Mouse (Mus musculus) stomach, embryonic 14.5 days (tissue): ENCODE data around the gene Cltc. TPM values are rescaled to one million over a fixed set of nuclear protein-coding genes. Genes with fewer than 3 reads are reported as not detected.

ENCODE experiments used
- ATAC-seq: fragments of 200-750 bp; cut with Nextera tagmentation; 2 replicates; pipeline ENCODE4 v1.8.0; 2017; ENCODE audit warnings: low read depth, moderate TSS enrichment; ENCODE audit not compliant: insufficient number of reproducible peaks, insufficient read depth, low FRiP score
- H3K27ac ChIP-seq: fragments of 300-500 bp; sonication (generic); 2 replicates; pipeline ENCODE4 v1.5.1; 2014; ENCODE audit warnings: mild to moderate bottlenecking, low read length, moderate library complexity, mixed read lengths
- H3K27me3 ChIP-seq: fragments of 300-500 bp; sonication (generic); 2 replicates; pipeline ENCODE4 v1.6.1; 2014; ENCODE audit warnings: low read length, control low read depth, mixed read lengths; ENCODE audit not compliant: control insufficient read depth, insufficient read depth
- H3K36me3 ChIP-seq: fragments of 300-500 bp; sonication (generic); 2 replicates; pipeline ENCODE4 v1.6.1; 2014; ENCODE audit warnings: mild to moderate bottlenecking, control low read depth, low read length, moderate library complexity, mixed read lengths; ENCODE audit not compliant: control insufficient read depth, insufficient read depth
- H3K4me1 ChIP-seq: fragments of 300-500 bp; sonication (generic); 2 replicates; pipeline ENCODE4 v1.6.1; 2014; ENCODE audit warnings: low read length, control low read depth, mixed read lengths; ENCODE audit not compliant: control insufficient read depth, insufficient read depth
- H3K4me2 ChIP-seq: fragments of 300-500 bp; sonication (generic); replicated peaks from 2 replicates; pipeline ENCODE4 v1.6.1; 2014; ENCODE audit warnings: low read depth, low read length, control low read depth
- H3K4me3 ChIP-seq: fragments of 300-500 bp; sonication (generic); 2 replicates; pipeline ENCODE4 v1.5.1; 2014; ENCODE audit warnings: low read depth, low read length, control low read depth
- H3K9ac ChIP-seq: fragments of 300-500 bp; sonication (generic); replicated peaks from 2 replicates; pipeline ENCODE4 v1.6.1; 2014; ENCODE audit warnings: low read depth, mild to moderate bottlenecking, control low read depth, low read length, moderate library complexity, mixed read lengths
- H3K9me3 ChIP-seq: fragments of 300-500 bp; sonication (generic); 2 replicates; pipeline ENCODE4 v1.6.1; 2016; ENCODE audit warnings: low read depth, low read length, control low read depth; ENCODE audit not compliant: control insufficient read depth
- WGBS: fragments of 180-500 bp; shearing (Covaris S2); extraction: QIAGEN DNeasy Blood & Tissue Kit; methylation state at CpG from one replicate; pipeline ENCODE4 v1.1.7; 2014; 5-methylcytosine and 5-hydroxymethylcytosine counted together
- polyA plus RNA-seq: library from polyadenylated mRNA; unstranded; fragments of >200 nt; fragmentation: Nextera tagmentation; extraction: Ambion mirVana; gene quantifications from 2 replicates; pipeline ENCODE4 v1.2.1, GENCODE M21; 2014

Cltc gene
- polyA plus RNA-seq, 1 experiment from 2014 or later: 175 TPM

DNA sequence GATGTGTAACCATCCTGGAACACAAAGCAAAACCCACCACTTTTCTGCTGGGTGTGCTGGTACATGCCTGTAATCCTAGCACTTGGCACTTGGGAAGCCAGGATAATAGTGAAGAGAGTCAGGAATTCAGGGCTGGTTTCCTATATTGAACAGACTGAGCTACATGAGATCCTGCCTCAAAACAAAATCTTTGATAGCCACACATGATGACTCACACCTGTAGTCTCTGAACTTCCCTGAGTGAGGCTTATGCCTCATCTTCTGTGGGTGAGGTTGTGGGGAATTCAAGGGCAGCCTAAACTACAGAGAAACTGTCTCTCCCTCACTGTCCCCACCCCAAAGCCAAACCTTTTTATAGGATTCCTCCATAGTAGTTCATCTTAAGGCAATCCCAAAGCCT, 3.0 kb upstream of the Cltc start:
- no peak overlapping the region for H3K4me2 ChIP-seq
- H3K36me3 ChIP-seq: no peaks in the 10 kb centered on the region
- no peaks in the 10 kb centered on the region for H3K27me3 ChIP-seq
- no peak overlapping the region for H3K4me3 ChIP-seq
- ATAC-seq: no peak
- no peak overlapping the region for H3K9ac ChIP-seq
- 0 out of 2 replicates have a peak, but pooled peaks cover 3% of the 10 kb centered on the region for H3K4me1 ChIP-seq
- H3K27ac ChIP-seq: no peak overlapping the region
- H3K9me3 ChIP-seq: no peaks in the 10 kb centered on the region

GRCm38 (mm10) chr11:86759886-86760285, 2.5 kb upstream of the Cltc start:
- Histone ChIP-seq H3K27me3 (no peaks in the 10 kb centered on the region), H3K4me2 (no peak overlapping the region), H3K9me3 (no peaks in the 10 kb centered on the region), H3K4me1 (0 out of 2 replicates have a peak, but pooled peaks cover 4% of the 10 kb centered on the region), H3K4me3 (no peak overlapping the region), H3K36me3 (no peaks in the 10 kb centered on the region), H3K9ac (no peak overlapping the region), H3K27ac (no peak overlapping the region)
- 87% methylated on average over 2 of the region's 2 CpGs for WGBS
- no peak for ATAC-seq

DNA sequence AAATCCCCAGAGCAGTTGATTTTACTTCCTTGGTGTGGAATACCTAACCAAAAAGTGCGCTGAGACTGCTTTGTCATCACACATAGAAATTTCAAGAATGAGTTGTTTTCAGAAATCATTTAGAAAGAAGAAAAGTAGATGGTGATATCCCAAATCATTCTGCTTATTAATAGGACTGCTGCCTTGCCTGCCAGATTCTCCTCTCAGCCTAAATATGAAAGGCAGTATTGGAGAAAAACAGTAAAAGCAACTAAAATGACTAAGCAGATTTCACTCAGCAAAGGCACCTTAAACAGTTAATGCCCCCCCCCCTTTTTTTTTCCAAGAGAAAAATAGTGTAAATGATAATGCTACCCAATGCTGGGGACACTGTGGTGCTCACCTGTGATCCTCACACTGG, 1.9 kb upstream of the Cltc start:
- Histone ChIP-seq H3K27me3 (no peaks in the 10 kb centered on the region), H3K27ac (no peak overlapping the region), H3K4me3 (no peak overlapping the region), H3K4me2 (no peak overlapping the region), H3K9me3 (no peaks in the 10 kb centered on the region), H3K36me3 (no peaks in the 10 kb centered on the region), H3K9ac (no peak overlapping the region), H3K4me1 (0 out of 2 replicates have a peak, but pooled peaks cover 6% of the 10 kb centered on the region)
- ATAC-seq: no peak
- WGBS: 87% methylated on average over 1 of the region's 1 CpGs

DNA sequence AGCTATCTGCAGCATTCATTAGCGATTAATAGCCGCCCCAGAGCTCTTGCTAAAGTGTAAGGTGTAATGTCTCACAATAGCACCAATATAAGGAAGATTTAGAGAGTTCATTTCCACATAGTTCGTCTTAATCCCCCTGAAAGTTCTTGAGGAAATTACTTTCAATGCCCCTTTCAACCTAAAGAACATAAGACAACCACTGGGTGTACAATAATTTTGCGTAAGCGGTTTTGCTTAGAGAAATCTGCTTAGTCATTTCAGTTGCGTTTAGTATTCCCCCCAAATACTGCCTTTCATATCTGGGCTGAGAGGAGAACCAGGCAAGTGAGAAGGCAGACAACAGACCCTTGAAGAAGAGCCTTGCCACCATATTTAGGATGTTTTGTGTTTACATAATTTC, 1.2 kb upstream of the Cltc start:
- Histone ChIP-seq H3K36me3 (no peaks in the 10 kb centered on the region), H3K27me3 (no peaks in the 10 kb centered on the region), H3K9ac (peak overlapping the region; percentile 66), H3K27ac (peak overlapping the region; percentile 97), H3K4me1 (0 out of 2 replicates have a peak, but pooled peaks cover 11% of the 10 kb centered on the region), H3K4me3 (peak overlapping the region; percentile 90), H3K4me2 (peak overlapping the region; percentile 74), H3K9me3 (no peaks in the 10 kb centered on the region)
- WGBS: 32% methylated on average over 6 of the region's 6 CpGs
- no peak for ATAC-seq

DNA sequence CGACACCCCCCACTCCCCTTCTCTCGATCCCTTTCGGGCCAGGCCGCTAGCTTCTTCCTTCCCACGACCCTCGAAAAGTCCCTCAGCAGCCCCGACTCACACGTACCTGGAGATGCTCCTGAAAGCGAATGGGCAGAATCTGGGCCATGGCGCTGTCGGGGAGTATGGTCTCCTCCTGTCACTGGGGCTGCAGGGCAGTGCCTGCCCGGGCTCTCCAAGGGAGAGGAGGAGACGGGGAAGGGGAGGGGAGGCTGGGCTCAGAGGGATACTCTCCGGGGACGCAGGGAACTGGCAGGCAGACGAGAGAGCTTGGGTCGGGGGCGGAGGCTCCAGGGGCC, 254 bp downstream of the Cltc start:
- peak overlapping the region; percentile 90 for H3K9ac ChIP-seq
- ATAC-seq: no peak; the same call in 1 of the 2 replicates

GRCm38 (mm10) chr11:86756156-86757141, 916 bp downstream of the Cltc start:
- Histone ChIP-seq H3K36me3 (no peaks in the 10 kb centered on the region), H3K4me1 (0 out of 2 replicates have a peak, but pooled peaks cover 13% of the 10 kb centered on the region), H3K9ac (peak overlapping the region; percentile 90), H3K27ac (peak overlapping the region; percentile 97), H3K27me3 (no peaks in the 10 kb centered on the region), H3K9me3 (no peaks in the 10 kb centered on the region), H3K4me3 (peak overlapping the region; percentile 90), H3K4me2 (peak overlapping the region; percentile 97)
- WGBS: 2% methylated on average over 31 of the region's 31 CpGs
- ATAC-seq: peak; percentile 11; the same call in 1 of the 2 replicates

More for the DNA sequence above, 254 bp downstream of the Cltc start:
- H3K27me3 ChIP-seq: no peaks in the 10 kb centered on the region
- 0 out of 2 replicates have a peak, but pooled peaks cover 13% of the 10 kb centered on the region for H3K4me1 ChIP-seq
- H3K27ac ChIP-seq: peak overlapping the region; percentile 97
- no peaks in the 10 kb centered on the region for H3K9me3 ChIP-seq
- H3K36me3 ChIP-seq: no peaks in the 10 kb centered on the region
- WGBS: 1% methylated on average over 18 of the region's 18 CpGs
- H3K4me3 ChIP-seq: peak overlapping the region; percentile 90
- peak overlapping the region; percentile 97; the same call in 1 of the 2 replicates for H3K4me2 ChIP-seq

GRCm38 (mm10) chr11:86752404-86752803, 5.0 kb downstream of the Cltc start:
- no peaks in the 10 kb centered on the region for H3K27me3 ChIP-seq
- no peaks in the 10 kb centered on the region for H3K9me3 ChIP-seq

GRCm38 (mm10) chr11:86751010-86751409, 6.4 kb downstream of the Cltc start:
- Histone ChIP-seq H3K4me1 (peaks cover 18% of the 10 kb centered on the region; the same call in 1 of the 2 replicates), H3K9ac (no peak overlapping the region), H3K9me3 (no peaks in the 10 kb centered on the region), H3K4me2 (no peak overlapping the region), H3K36me3 (no peaks in the 10 kb centered on the region), H3K4me3 (no peak overlapping the region), H3K27ac (no peak overlapping the region), H3K27me3 (no peaks in the 10 kb centered on the region)
- WGBS: 95% methylated on average over 1 of the region's 1 CpGs
- no peak for ATAC-seq

More at GRCm38 (mm10) chr11:86752404-86752803, 5.0 kb downstream of the Cltc start:
- Histone ChIP-seq H3K9ac (no peak overlapping the region), H3K4me3 (no peak overlapping the region), H3K36me3 (no peaks in the 10 kb centered on the region), H3K4me2 (no peak overlapping the region), H3K27ac (no peak overlapping the region), H3K4me1 (peaks cover 18% of the 10 kb centered on the region; the same call in 1 of the 2 replicates)
- no peak for ATAC-seq
